Mouse (Mus musculus): ENCODE measurements around the gene Clpp.

GRCm38 (mm10) chr17:56958667-56959066 lies 31.4 kb upstream of the Clpp start:
- TF ChIP-seq CTCF (IDR thresholded peaks at IDR 0.05; ENCODE audit: control insufficient read depth, insufficient read depth, insufficient replicate concordance, low read depth, low read length) (no peak), POLR2A (IDR thresholded peaks at IDR 0.05; ENCODE audit: control insufficient read depth, low read depth, low read length) (no peak)

Measured in testis, adult 2 months (tissue).